Mouse (Mus musculus) right cerebral cortex, postnatal 36 days (tissue): ENCODE results near the gene Prkcb.
A peak's percentile ranks its signal among the peaks of the same experiment; 100 is the strongest.

Source experiments
- DNase-seq, 2 experiments: peaks; one replicate each; pipeline ENCODE4 v3.0.0; 2022; ENCODE audit warnings: low spot score in 2 of 2, mixed read lengths in 1 of 2

The Prkcb gene

DNA sequence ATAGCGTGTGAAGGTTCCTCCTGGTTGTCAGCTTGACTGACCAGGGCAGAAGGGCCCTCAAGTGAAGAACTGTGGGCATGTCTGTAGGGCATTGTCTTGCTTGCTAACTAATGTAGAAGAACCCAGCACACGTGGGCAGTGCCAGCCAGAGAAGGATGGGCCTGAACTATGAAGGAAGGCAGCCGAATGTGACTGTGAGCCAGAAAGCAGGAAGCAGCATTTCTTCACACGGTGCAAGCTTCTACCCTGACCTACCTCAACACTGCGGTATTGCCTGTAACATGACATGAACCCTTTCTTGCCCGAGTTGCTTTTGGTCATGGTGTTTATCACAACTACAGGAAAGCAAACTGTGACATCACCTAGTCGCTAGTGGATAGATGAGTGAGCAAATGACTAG is 113.5 kb downstream of the Prkcb start:
- no peak for DNase-seq

DNA sequence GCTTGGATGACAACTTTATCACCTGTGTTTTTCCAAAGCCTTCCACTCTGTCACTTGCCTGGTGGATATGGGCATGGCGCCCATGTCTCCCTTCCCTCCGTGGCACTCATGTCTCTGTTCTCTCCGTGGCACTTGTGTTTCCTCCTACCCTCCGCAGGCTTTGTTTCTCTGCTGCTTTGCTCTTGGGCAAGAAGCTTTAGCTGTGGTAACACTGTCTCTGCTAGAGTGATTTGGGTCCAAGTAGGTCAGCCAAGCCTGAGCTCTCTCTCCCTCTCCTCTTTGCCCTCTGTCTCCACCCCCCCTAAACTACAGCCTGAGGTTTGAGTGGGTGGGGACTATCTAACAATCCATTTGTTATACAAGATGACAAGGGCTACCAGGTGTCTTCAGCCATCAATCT is 114.8 kb downstream of the Prkcb start:
- no peak for DNase-seq

DNA sequence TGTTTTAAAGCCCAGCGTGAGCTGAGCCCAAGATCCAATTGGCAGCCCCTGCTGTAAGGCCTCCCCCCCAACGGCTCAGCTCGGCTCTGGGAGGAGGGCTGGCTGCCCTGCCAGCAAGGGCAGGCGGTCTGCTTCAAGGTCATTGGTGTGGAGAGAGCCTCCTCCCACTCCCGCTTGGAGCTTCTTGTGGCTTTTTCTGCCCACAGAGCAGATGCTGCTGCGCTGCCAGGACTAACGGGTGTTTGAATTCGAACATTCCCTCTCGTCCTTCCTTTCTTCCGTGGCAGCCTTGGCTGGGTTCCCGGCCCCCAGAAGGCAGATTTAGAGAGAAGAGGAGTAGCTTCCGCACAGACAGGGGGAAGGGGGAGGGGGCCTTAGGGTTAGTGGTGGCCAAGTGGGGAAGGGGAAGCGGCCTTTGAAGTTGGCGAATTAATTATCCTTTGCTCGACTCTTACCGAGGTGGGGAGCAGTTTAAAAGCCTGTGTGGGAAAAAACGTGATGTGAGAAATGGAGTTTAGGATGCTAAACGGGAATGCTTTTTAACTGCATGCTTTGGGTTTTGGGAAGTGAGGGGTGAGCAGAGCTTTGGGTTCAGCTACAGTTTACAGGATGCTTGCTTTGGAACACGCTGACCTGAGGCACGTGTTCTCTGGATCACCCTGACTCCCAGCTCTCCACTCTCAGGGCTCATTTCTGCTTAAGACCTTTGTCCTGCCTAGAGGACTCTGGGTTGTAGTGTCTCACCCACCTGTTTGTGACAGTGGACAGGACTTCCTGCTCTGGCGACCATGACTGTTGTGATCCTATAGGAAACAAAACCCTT is 116.2 kb downstream of the Prkcb start:
- DNase-seq, result peak; percentile 83 to 88

DNA sequence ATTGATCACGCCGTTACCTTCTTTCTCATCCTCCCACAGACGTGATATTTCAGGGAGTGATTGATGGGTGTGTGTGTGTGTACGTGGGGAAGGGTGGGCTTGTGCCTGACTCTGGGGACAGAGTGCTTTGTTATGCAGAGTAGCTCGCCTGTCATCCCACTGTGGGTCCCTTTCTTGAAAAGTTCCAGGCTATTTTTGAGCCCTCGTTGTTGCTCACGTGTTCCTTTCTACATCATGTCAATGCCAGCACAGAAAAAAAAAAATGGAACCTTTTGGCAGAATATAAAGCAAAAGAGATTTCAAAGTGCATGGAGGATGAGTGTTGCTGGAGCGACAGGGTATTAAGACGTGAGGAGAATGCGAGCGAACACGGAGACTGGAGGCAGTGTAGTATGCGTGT is 118.1 kb downstream of the Prkcb start:
- peak in 1 of 2 experiments; percentile 38 for DNase-seq

DNA sequence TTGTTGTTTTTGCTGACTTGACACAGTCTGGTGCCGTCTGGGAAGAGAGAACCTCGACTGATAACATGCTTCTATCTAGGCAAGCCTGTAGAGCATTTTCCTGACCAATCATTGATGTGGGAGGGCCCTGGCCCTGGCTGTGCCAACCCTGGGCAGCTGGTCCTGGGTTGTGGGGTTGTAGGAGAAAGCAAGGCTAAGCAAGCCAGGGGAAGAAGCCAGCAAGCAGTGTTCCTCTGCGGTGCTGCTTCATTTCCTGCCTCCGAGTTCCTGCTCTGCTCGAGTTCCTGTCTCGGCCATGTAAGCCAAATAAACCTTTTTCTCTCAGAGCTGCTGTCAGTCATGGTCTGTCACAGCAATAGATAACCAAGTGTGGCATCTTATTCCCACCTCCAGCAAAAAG is 121.4 kb downstream of the Prkcb start:
- no peak for DNase-seq

DNA sequence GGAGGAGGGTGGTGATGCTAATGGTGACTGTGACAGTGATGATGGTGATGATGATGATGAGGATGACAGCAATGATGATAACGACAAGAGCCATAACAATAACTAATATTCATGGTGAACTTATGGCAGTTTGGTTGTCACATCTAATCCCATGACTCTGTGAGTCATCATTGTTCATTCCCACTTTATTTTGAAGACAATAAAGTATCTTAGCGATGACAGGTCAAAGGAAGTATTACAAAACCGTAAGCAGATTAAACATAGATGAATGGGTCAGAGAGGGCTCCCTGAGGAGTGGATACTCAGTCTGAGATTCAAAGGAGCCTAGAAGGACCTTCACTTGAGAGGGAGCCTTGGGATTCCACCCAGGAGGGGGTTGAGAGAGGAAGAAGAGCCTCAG is 122.3 kb downstream of the Prkcb start:
- DNase-seq, result no peak

DNA sequence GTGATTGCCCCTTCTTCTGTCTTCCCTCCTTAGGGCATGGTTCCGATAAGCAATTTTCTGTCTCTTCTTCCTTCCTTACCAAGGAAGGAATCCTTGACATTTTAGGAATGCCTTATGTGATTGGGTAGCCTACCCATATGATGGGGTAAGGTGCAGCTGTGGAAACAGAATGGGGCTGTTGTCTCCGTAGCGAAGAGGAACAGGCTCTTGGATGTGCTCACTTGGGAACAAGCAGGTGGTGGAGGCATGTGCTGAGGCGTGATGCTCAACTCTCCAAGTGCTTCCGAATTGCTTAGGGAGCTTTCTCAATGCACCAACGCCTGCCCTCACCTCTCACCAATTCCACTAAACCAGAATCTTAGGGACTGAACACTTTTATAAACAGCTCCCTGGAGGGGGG is 124.7 kb downstream of the Prkcb start:
- DNase-seq, result no peak

DNA sequence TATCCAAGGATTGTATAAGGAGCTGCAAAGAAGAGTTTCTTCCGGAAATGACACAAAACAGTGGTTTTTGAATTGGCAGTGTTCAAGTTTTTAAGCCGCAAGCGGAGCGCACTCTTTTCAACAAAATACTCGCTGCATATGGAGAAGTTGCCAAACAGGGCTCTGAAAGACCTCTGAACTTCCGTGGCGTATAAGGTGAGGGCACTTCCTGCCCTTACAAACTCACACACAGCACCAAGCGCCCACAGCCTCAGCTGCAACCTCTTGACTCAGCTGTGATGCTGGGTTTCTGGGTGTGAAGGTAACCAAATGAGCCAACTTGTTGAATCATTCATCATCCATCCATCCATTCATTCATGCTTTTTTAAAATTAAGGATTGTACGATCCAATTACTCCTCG is 125.6 kb downstream of the Prkcb start:
- no peak for DNase-seq

DNA sequence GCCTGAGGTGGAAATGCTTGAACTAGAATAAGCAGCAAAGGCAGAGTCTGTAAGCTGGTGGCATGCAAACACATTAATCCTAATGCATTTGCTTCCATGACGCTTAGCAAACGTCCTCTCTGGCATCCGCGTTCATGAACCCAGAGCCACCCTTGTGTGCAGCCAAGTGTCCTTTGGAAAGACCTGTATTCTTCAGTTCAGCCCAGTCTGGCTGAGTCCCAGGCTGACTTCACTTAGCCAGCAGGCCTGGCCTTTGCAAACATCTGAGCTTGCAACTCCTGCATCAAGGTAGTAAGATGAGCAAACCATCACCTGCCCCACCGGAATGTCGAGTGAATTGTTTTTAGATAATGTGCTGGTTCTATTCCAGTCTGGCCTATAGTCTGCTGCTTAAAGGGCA is 126.1 kb downstream of the Prkcb start:
- no peak for DNase-seq

DNA sequence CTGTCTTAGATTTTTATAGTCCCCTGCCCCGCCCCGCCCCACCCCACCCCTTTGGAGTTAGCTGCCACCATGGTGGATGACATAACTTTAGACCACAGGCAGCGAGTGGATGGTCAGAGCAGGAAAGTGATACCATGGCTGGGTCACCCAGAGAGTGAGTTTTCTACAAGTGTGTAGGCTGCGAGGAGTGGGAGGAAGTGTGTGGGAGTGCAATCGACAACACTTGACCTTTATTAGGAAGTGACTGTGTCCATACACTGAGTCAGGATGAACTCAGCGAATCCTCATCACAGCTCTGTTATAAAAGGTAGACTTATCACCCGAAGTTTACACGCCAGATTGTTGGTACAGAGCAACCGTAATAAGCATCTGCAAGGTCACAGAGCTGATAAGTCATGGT is 126.8 kb downstream of the Prkcb start:
- DNase-seq, result no peak

DNA sequence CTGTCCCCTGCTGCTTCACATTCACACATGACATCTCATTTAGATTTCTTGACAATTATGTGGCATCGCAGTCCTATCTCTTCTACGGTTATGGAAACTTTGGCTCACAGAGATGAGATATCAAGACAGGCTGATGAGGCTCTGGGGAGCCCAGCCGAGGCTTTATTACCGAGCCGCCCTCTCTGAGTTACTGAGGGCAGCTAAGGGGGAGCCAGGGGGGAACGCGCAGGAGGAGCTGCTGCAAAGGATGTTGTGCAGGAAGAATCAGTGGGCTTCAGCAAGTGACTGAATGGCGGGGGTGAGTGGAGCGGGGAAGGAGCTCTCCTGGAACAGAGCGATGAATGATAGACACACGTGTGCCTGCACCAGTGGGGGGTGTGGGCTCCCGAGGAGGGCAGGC is 127.4 kb downstream of the Prkcb start:
- DNase-seq, result no peak

DNA sequence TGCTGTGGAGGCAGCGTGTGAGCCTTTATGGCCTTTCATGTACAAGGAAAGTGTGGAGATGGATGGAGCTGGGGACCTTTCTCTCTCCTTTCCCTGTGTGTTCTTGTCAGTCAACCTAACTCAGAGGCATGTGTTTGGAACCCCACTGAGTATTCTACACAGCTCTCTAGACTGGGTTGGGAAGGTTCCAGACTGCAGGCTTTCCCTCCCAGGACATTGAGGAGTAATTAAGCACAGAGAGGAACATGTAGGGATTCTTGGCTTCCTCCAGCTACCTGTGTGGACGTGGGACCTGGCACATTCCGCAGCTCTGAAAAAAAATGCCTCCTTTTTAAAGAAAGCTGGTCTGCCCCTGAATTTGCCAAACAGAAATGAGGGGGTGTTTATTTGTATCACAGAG is 130.0 kb downstream of the Prkcb start:
- no peak for DNase-seq

DNA sequence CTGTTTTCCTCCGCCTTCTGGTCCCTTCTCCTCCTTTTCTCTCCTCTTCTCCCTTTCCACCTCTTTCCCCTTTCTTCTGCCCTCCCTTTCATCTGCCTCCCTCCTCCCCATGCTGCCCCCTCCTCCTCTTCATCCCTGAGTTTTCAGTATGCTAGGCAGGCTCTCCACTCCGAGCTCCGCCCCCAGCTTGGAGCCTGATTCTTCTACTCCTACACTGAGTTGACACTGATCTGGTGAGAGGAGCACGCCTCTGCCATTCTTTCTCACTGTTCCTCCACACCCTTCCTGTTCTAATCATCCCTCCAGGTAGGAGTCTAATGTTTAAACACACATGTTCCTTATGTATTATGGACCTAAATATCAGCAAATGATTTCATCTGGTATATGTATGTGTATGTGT is 135.3 kb downstream of the Prkcb start:
- peak in 1 of 2 experiments; percentile 65 for DNase-seq

DNA sequence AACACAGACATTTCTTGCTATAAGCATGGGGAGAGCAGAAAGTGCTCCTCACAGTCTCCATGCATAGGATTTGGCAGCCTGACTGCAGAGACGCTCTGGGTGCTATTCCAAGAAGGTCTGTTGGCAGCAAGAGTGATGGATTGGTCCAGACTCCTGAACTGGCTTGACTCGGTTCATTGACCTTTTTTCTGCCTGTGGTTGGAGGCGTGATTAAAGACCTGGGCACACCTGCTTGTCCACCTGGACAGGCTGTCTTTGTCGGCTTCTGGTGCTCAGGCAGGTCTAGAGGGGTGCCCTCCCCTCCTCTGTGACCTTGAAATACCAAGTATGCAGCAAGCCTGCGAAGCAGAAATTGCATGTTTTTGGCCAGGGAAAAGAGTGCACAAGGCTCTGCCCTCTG is 140.6 kb downstream of the Prkcb start:
- DNase-seq, result no peak

DNA sequence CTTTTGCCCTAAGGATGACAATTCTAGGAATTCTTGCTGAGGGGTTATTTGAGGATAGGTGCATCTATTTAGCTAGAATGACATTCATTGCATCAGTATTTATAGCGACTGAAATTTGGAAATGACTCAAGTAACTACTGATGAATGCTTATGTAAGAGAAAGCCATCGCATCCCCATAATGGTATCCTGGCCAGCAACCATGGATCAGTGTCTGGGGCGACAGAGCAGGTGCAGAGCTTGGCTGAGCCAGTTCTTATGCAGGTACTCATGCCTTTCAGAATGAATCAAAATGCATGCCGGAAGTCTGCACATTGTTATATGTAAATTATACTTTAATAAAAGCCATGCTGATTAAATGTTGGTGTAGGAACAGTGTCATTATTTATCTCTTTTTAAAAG is 143.8 kb downstream of the Prkcb start:
- no peak for DNase-seq

DNA sequence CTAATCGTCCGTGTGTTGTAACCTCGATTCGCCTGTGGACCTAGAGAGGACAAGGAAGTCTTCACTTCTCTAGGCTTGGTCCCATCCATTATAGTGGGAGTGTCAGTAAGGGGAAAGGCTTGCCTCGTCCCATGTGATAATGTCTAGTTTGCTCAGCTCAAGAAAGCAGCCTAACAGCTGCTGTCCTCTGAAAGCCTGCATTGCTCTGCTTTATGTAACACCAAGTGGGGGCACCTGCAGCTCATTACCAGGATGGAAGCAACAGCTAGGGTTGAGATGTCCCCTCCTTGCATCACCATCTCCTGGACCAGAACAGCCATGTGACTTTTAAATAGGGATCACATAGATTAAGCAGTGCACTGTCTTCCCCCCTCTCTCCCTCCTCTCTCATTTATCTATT is 144.8 kb downstream of the Prkcb start:
- DNase-seq, result no peak

DNA sequence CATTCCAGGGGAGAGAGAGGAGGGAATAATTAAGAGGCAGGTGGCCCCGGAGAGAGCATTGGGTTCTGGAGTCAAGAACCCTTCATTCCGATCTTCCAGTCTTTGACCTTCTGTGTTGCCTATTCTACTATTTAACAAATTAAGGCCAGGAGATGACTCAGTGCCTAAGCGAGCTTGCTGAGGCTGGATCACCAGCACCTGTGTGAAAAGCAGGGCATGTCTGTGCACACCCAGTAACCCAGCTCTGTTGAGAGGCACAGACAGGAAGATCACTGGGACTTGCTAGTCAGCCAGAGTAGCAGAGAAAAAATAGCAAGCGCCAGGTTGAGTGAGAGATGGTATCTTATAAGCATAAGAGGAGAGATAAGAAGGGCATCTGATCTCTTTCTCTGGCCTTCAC is 146.4 kb downstream of the Prkcb start:
- DNase-seq, result no peak

DNA sequence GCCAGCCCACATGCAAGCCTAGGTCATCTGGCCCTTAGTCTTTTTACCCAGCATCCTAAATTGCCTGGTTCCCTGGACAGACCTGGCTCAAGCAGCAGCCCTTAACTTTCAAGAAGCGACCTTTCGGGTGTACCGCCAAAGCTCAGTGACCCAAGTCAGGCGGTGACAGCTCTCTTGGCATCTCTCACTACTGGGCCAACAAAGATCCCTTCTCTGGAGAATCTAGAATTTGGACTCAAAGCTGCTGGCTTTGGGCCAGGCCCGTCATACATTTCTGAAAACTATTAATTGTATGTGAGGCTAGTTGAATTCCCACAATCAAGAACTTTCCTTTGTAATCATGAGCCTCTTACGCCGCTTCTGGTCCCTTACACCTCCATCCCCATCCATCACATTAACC is 147.0 kb downstream of the Prkcb start:
- DNase-seq, result no peak

DNA sequence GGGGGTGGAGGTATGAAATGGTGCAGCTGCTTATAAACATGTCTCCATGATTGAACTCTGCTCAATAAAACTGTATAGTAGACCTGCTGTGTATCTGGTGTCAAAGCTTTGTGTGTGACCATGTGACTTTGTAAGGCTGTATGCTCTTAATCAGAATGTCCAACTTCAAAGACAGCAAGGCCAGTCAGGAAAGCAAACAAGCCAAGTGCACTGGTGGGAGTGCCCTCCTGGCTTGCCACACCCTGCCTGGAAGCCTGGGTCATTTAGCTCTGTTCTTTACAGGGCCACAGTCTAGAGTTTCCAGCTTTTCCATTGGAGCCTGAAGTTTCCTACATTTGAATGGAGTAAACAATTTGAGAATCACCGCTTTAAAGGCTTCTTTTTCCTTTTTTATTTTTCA is 148.8 kb downstream of the Prkcb start:
- DNase-seq, result no peak

DNA sequence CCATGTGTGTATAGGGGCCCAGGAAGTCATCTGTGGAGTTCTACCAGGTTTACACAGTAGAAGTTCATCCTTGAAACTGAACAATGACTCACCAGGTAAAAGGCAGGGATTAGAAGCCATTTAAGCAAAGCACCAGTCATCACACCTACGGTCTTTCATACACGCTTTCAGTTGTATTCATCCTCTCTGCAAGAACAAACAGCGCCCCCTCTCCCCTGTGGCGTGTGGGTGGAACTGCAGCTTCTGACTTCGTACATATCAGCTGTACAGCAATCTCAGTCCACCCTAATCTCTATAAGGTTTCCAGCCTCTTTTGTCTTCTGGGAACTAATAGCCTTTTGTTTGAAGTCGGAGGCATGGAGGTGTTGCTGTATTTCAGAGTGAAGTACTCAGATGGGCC is 156.5 kb downstream of the Prkcb start:
- no peak for DNase-seq

DNA sequence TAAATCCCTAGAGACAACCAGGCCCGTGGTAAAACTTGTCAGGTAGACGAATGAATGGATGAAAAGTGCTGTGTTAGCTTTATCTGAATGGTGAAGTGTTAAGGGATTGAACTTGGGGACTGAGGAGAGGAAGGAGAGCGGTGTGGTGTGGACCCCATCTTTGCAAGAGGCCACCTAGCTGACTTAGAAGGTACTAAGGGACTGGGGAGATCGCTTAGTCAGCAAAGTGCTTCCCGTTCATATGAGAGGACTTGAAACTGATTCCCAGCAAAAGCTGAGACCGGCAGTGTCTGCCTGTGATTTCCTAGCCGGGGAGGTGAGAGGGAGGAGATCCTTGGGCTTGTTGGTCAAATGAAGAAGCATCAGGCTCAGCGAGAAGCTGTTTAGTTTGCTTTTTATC is 164.1 kb downstream of the Prkcb start:
- no peak for DNase-seq

DNA sequence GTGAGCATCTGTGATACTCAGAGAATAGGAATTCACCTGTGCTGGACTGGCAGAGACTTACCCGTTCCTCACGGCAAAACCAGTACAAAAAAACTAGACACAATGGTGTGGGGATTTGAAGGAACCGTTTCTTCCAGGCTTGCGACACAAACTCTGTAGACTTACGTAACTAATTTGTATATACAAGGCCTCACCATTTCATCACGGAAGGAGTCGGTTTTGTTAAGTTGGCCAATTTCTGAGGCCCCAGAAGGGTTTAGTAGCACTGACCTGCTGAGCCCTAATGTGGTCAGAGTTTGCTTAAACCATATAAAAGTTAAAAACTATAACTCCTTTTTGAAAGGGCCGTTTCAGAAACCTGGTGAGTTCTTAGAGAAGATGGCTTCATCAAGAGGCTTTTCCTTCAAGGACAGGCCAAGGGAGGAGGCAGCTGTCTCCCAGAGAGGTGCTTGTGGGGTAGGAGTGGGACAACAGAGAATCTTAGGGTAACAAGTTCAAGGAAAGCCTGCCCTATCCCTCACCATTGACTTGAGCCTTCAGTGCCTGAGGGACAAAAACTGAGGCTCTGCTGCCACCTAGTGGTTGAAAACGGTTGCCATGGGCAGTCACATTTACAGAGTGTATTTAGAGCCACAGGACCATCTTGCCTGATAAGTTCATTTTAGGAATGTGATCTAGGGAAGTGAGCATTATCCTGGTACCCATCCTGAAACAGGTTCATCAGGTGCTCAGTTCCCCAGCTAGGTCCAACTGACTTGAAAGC is 170.8 kb downstream of the Prkcb start:
- peak; percentile 70 for DNase-seq

DNA sequence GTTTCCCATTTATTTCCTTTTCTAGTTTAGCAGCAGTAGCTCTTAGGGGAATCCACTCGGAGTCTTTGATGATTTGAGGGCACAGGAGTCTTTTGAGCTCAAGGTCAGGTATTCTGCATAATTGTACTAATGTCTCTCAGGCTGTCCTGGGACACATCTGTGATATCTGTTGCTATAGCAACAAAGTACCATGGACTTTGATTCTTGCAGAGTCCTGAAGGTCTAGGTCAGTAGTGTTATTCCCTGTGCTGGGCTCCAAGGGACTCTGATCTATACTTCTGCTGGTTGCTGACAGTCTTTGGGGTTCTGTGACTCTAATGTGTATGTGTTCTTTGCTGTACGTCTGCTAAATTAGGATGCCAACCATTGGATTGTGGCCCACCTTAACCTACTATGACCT is 171.5 kb downstream of the Prkcb start:
- DNase-seq, result no peak
